Mouse (Mus musculus): Measurements from ENCODE around the gene Jmjd1c.

The Jmjd1c gene

DNA sequence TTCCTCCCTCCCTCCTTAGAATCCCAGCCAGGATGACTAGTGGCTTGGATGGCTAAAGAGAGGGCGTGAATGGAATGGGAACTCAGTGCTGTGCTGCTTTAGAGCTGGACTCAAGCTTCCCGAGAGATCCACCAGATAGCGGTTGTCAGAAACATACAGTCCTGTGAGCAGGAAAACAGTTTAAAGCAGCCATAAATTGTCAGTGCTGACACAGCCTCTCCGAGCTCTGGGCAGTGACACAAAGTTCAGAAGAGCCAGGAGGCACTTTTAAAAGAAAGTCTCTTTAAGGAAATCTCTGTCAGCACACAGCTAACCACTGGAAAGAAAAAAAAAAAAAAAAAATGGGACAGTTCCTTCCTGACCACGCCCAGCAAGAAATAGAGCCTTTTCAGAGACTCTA lies 156.4 kb downstream of the Jmjd1c start:
- no peak for DNase-seq

DNA sequence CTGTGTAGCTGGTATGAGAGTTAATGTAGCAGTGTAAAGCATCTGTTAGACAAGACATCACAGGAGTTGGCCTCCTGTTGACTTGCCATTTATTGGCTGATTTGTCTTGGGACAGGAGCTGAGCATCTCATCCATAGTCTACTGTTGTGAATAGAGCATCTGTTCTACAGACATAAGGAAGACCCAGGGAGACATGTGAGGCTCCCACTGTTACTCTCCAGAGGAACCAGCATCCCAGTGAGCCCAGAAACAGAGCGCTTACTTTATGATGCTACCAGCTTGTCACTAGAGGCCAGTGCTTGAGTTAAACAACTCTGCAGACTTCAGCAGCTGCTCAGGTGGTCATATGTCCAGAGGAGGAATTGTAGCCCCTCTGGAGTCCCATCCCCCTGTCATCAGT lies 157.2 kb downstream of the Jmjd1c start:
- no peak for DNase-seq

DNA sequence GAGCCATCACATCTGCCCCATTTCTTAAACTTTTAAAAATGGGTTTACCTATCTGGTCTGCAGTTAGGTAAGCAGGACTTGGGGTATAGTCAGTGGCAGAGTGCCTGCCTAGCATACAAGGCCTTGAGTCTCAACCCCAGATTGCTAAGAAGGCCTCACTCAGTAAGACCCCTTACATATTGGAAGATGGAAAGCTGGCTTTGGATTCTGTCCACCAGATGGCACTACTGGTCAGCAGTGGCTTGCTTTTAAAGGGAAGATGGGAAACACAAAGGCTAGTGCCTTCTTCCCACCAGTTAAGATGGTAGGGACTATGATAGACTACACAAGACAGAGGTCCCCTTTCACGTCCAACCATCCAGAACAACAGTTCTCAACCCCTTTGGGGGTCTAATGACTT lies 168.9 kb downstream of the Jmjd1c start:
- peak; percentile 33 to 38 for DNase-seq

DNA sequence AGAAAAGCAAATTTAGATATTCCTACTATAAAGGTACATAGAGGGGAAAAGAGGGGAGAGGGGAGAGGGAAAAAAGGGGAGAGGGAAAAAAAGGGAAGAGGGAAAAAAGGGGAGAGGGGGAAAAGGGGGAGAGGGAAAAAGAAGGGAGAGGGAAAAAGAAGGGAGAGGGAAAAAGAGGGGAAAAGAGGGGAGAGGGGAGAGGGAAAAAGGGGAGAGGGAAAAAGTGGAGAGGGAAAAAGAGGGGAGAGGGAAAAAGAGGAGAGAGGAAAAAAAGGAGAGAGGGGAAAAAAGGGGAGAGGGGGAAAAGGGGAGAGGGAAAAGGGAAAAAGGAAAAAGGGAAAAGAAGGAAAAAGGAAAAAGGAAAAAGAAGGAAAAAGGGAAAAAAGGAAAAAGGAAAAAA lies 180.0 kb downstream of the Jmjd1c start:
- DNase-seq: no peak

DNA sequence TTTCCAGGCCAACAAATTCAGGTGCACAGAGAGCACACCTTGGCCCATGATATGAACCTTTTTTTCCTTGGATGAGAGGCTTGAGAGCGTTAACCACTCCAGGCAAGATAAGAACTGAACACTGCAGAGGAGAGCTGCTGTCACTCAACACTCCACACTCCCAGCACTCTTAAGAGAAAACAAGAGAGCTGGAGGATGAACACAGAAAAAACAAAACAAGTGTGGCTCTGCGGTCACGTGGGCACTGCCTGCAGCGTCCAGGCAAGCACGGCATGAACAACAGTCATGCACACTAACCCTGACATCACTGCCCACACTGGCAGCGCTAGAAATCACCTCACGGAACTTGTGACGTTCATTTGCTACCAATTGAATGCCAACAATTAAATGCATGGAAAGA lies 185.9 kb downstream of the Jmjd1c start:
- DNase-seq: no peak

DNA sequence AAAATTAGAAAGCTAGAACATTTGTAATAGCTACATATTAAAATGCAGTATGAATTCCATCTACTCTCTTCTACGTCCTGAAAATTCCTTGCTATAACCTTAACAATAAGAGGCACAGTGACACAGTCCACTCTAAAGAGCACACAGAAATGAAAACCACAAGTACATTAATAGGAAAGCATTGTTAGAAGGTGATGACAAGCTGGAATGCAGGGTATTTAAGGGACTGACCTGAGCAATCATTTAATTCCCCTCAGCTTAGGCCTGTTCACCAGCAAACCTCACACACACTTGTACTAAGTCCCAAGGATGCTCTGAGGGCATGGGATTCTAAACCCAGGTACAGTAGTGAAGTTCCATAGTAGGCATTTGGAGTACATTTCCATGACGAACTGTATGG lies 186.6 kb downstream of the Jmjd1c start:
- DNase-seq: no peak

DNA sequence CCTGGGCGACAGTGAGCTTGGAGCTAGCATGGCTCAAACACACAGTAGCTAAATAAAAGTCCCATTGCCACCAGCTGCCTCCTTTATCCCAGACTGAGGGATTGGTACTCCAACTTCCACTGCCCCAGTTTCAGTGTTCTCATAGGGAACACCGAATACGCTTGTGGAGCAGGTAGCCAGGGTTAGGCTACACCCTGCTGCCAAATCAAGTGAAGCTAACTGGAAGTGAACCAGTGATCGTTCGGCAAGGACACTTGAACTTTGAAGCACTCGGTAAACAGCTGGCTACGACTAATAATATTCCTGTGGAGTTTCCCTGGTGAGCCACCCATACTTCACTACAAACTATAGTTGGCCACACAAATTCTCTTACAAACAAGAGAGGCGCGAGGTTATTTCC lies 187.6 kb downstream of the Jmjd1c start:
- DNase-seq: no peak

DNA sequence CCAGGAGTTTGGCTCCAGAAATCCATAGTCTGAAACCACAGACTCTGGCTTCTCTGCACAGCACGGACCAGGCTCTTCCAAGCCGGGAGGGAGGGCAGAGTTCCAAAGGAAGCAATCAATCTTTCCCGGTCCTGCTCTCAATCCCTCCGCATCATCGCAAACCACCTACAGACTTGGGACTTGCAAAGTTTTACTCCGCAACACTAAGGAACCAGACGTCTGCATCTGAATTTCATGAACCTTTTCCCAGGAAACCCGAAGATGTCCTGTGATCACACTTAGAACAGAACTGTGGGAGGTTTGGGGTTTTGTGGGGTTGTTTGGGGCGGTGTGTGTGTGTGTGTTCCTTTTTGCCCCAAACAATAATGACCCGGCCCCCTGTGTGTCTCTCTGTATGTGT lies 188.4 kb downstream of the Jmjd1c start:
- peak; percentile 26 to 27 for DNase-seq

DNA sequence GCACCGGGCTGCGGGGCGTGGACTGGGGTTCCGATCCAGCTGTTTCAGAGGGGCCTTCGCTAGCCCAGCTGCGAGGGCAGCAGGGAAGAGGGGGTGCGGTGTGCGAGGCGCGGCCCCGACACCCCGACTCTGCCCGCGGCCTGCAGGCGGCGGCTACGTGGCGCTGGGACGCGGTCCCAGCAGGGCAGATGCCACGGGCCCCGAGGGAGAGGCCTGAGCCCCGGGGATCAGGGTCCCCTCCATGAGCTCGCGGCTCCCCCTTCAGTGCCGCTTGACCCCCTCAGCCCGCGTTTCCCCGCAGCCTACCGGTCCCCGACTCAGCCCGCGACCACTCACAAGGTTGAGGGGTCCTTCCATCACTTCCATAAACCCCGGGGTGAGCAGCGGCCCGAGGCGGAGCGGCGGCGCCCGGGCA lies 188.8 kb downstream of the Jmjd1c start:
- peak in 1 of 2 experiments; percentile 40 for DNase-seq

DNA sequence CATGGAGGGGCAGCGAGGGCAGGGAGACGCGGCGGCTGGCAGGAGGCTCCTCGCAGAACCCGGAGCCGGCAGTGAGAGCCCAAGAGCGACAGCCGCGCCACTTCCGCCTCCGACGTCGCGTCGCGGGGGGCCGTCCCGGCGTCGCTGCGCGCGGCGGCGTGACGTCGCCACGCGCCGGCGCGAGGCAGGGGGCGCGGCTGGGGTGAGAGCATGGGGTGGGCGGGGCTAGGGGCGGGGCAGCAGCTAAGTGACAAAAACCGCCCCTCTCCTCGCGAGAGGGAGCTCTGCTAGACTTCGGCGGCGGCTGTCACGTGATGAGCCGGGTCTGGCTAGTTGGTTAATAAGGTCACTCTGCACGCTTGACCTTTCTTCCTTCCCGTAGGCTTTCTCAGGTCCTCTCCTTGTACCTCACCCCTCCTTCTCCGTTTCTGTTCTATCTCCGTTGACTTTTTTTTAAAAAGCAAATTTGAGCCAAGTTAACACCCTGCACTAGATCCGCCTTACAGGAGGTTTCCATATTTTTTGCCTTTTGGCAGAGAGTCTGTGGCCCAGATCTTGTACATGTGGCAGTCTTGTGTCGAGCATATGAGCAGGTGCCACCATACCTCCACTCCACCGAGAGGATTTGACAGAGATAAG lies 189.4 kb downstream of the Jmjd1c start, which contains the start of gene Nrbf2:
TSS of gene Nrbf2 (minus strand) at position 130 of the 639 bp plus-strand sequence.
- peak; percentile 83 to 90 for DNase-seq

DNA sequence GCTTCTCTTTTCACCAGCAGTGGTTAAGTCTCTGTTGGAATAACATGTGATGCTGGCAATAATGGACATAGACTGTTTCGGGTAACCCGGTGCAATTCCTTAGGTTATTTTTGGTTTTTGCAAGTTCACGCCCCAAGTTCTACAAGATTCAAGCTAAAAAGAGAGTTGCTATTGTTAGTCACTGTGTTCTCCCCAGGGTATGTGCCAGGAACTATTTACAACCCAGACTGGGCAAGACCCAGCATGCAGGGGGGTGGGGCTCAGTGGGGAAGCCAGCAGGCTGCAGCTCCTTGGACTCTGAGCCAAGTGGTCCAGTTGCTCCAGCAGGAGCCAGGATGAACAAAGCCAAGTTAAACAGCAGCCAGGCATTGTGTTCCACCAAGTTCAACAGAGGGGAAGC lies 192.0 kb downstream of the Jmjd1c start:
- DNase-seq: peak in 1 of 2 experiments; percentile 31

DNA sequence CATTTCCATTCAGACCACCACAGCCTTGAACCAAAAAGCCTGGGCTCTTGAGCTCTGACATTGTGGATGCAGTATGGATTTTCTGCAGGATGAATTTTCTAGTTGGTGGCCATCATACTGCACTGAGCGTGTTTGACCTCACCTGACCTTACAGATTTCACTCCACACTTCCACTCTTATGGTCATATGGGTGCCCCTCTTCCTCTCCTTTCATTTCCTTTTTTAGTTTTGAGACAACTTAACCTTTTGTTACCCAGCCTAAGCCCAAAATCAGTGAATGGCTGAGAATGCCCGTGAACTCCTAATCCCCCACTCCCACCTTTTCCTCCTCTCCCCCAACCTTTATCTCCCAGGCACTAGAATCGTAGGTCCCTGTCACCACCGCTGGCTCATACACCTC lies 194.7 kb downstream of the Jmjd1c start:
- no peak for DNase-seq

DNA sequence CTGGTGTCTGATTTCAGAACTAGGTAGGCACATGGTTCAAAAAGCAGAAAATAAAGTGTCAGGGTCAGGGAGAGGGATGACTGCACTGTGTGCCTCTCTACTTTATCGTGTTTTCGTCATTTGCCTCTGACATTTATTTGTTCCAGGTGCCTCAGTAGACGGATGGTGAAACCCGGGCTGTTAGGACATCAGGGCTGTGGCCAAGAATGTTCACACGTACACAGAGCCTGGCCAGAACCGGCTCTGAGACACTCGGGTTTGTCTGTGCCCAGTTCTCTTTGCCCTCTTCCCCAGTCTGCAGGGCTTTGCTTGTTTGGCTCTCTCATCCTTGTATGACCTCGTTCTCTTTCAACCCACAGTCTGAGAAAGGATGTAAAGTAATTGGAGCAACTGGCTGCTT lies 195.2 kb downstream of the Jmjd1c start:
- no peak for DNase-seq

DNA sequence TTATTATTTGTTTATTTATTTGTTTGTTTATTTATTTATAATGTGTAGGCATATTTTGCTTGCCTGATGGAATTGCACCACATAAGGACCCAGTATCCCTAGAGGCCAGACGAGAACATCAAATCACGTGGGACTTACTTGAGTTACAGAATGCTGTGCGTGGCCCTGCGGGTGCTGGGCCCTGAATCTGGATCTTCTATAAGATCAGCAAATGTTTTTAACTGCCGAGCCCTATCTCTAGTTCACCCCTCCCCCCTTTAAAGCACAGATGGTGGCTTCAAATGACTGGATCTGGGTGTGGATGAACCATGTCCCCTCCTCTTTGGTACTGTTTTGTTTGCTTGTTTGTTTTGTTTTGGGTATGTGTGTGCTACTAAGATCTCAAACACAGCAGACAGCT lies 199.4 kb downstream of the Jmjd1c start:
- no peak for DNase-seq

DNA sequence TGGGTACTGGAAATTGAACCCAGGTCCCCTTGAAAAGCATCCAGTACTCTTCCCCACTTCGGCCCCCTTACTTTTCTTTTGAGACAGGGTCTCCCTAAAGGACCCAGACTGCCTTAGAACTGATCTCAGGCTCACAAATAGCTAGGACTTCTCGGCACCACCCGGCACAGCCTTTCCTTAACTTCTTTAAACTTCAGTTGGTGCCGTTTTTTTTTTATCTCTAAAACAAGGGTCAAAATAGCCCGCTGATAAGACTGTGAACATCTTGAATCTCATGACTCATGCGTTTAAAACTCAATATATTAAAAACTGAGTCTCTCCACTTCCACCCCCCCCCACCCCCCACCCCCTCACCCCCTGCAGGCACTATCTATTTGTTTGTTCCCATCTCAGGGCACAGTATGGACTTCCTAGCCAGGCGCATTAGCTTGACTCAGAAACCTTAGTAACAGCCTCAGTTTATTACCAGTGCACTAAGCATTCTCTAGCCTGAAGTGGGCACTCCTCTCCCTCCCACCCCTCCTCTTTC lies 200.1 kb downstream of the Jmjd1c start:
- no peak for DNase-seq

DNA sequence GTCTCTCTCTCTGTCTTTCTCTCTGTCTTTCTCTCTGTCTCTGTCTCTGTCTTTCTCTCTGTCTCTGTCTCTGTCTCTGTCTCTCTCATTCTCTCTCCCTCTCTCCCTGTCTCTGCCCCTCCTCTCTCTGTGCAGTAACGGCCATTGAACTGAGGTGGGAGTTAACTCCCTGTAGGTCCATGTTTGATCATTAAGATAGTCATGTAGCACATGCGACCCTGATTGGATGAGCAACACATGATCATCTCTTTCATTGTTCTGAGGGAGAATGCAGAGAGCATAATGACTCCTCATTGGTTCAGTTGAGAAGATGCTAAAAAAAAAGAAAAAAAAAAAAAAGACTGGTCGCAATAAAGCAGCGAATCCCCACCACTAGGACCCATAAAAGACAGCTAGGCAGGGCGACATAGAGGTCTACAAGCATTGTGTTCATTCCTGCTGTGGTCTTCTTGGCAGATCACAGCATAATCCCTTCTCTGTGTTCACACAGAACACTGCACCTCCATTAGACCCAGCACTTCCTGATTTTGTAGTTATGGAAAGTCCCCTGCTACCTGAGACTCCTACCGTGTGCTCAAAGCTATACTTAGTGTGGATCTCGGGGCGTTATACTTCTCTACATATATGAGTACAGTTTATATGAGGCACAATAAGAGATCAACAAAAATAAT lies 200.7 kb downstream of the Jmjd1c start:
- no peak for DNase-seq

DNA sequence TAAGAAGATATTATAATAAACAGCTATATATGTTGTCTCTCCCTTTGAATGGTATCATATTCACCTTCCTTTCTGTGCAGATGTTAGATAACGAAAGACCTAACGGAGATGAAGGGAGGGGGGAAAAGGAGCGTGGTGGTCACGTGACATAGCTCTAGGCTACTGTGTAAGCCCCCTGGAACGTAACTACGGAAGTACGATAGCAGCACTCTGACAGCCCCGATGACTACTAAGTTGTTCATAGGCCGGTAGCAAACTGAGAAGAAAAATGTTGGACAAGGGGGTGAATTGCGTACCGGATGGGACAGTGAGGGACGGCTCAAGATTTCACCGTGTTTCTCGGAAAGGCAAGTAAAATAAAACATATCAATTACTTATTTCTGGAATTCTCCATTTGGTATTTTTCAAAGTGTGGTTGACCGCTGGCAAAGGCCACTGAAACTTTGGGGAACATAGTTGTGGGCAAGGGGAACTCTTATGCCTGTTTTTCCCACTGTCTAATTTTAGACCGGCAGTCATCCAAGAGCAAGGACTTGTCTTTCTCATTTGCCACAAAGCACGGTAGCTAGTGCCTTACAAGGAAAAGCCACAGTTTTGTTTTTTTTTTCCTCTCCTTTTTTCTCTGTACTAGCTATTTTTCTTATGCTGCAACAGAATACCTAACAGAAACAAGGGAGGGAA lies 201.4 kb downstream of the Jmjd1c start:
- DNase-seq: no peak

DNA sequence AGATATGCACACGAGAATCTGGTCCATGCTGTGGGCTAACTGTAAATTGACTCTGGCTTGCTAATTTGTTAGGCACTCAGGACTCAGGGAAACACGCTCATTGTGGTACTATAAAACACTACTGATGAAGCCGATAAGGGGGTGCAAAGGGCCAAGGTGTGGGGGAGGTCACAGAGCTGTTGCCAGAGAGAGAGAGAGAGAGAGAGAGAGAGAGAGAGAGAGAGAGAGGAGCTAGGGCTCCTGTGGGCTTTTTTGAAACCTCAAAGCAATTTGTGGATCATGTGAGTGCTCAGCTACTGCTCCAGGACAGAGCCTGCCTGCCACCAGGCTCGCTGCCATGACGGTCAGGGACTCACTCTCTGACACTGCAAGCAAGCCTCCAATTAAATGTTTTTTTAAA lies 202.9 kb downstream of the Jmjd1c start:
- no peak for DNase-seq

DNA sequence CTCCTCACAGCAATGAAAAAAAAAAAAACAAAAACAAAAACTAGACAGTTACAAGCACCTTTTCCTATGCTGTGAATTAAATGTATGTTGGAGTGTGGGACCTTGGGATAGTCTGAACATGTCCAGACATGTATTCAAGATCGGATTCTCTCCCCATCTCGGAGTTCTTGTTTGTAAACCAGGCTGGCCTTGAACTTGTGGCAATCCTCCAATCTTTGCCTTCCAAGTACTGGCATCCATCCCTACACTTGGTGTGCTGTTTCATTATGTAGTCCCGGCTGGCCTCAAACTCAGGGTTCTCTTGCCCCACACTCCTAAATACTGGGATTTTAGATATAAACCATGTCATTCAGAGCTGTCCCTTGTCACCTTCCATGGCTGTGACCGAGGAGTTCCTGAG lies 203.4 kb downstream of the Jmjd1c start:
- no peak for DNase-seq

DNA sequence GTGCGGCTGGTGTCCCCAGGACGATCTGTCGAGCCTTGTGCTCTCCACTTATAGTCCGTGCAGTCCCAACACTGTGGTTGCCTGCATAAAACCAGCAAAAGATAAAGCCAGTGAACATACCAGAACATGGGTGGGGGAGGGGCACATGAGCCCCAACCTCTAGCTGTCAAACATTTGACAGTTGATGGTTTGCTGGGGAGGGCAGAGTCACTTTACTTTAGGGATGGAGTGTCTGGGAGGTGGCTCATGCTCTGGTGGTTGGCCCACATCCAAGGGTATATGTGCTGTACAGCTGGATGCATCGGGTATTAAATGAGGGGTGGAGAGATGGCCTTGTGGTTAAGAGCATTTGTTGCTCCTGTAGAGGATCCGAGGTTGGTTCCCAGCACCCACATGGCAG lies 205.1 kb downstream of the Jmjd1c start:
- no peak for DNase-seq

DNA sequence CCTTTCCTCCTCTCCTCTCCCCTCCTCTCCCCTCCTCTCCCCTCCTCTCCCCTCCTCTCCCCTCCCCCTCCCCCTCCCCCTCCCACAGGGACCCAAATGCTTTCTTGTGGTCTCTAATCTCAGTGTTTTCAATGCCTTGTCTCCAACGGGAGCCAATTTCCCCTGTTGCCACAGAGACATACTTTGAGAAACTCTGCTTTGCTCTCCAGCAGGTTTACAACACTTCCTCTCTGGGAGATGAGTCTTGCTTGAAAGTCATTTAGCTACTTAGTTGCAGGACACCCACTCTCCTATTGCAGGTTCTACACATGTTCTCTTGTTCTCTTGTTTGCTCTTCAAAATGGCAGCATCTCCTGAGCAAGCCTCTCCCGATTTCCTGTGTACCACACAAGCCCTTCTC lies 206.4 kb downstream of the Jmjd1c start:
- no peak for DNase-seq

All from cerebellum, adult 18-20 months (tissue).